Mouse (Mus musculus): ENCODE measurements around the gene Eif4e1b.

Eif4e1b gene

GRCm38 (mm10) chr13:54783698-54784097 lies at the start of gene Eif4e1b:
Gene Eif4e1b, plus strand, starts transcription at chr13:54783998.
- DNase-seq (ENCODE audit: low spot score in 2 of 2) = no peak

GRCm38 (mm10) chr13:54736931-54737330 lies 46.9 kb upstream of the Eif4e1b start:
- no peak for DNase-seq (ENCODE audit: low spot score in 2 of 2)

GRCm38 (mm10) chr13:54737488-54738212 lies 46.1 kb upstream of the Eif4e1b start:
- DNase-seq (ENCODE audit: low spot score in 2 of 2) = no peak

- DNase-seq (ENCODE audit: low spot score in 2 of 2) = no peak
Measured at GRCm38 (mm10) chr13:54738213-54738601, 45.6 kb upstream of the Eif4e1b start.

GRCm38 (mm10) chr13:54746110-54746509 lies 37.7 kb upstream of the Eif4e1b start:
- DNase-seq (ENCODE audit: low spot score in 2 of 2) = no peak

- no peak for DNase-seq (ENCODE audit: low spot score in 2 of 2)
Measured at GRCm38 (mm10) chr13:54746896-54747295, 36.9 kb upstream of the Eif4e1b start.

- DNase-seq (ENCODE audit: low spot score in 2 of 2) = no peak
Measured at GRCm38 (mm10) chr13:54748190-54748589, 35.6 kb upstream of the Eif4e1b start.

- no peak for DNase-seq (ENCODE audit: low spot score in 2 of 2)
Measured at GRCm38 (mm10) chr13:54748721-54749060, 35.1 kb upstream of the Eif4e1b start.

GRCm38 (mm10) chr13:54749061-54749863 lies 34.5 kb upstream of the Eif4e1b start:
- DNase-seq (ENCODE audit: low spot score in 2 of 2) = peak; percentile 86 to 87

GRCm38 (mm10) chr13:54749864-54750411 lies 33.9 kb upstream of the Eif4e1b start, which contains the start of gene Gprin1:
Gene Gprin1, minus strand, starts transcription at chr13:54749874.
- no peak for DNase-seq (ENCODE audit: low spot score in 2 of 2)

- DNase-seq (ENCODE audit: low spot score in 2 of 2) = no peak
Measured at GRCm38 (mm10) chr13:54750699-54751098, 33.1 kb upstream of the Eif4e1b start.

GRCm38 (mm10) chr13:54752656-54753055 lies 31.1 kb upstream of the Eif4e1b start:
- DNase-seq (ENCODE audit: low spot score in 2 of 2) = peak; percentile 93 to 94

GRCm38 (mm10) chr13:54753733-54754132 lies 30.1 kb upstream of the Eif4e1b start:
- no peak for DNase-seq (ENCODE audit: low spot score in 2 of 2)

GRCm38 (mm10) chr13:54754169-54755080 lies 29.4 kb upstream of the Eif4e1b start:
- DNase-seq (ENCODE audit: low spot score in 2 of 2) = peak; percentile 36 to 44

GRCm38 (mm10) chr13:54755201-54755830 lies 28.5 kb upstream of the Eif4e1b start:
- peak; percentile 76 to 86 for DNase-seq (ENCODE audit: low spot score in 2 of 2)

- peak in 1 of 2 experiments; percentile 41 for DNase-seq (ENCODE audit: low spot score in 2 of 2)
Measured at GRCm38 (mm10) chr13:54756156-54756712, 27.6 kb upstream of the Eif4e1b start.

GRCm38 (mm10) chr13:54757093-54757830 lies 26.5 kb upstream of the Eif4e1b start:
- DNase-seq (ENCODE audit: low spot score in 2 of 2) = peak; percentile 72 to 82

GRCm38 (mm10) chr13:54758045-54758755 lies 25.6 kb upstream of the Eif4e1b start:
- DNase-seq (ENCODE audit: low spot score in 2 of 2) = peak; percentile 95 to 96

GRCm38 (mm10) chr13:54758756-54759470 lies 24.9 kb upstream of the Eif4e1b start:
- peak in 1 of 2 experiments; percentile 61 for DNase-seq (ENCODE audit: low spot score in 2 of 2)

Data from right cerebral cortex, postnatal 10 days (tissue).